Mouse (Mus musculus) hindbrain, postnatal 0 days (tissue): ENCODE results near the gene Clvs2. TPM values are rescaled to one million over a fixed set of nuclear protein-coding genes. Genes with fewer than 3 reads are reported as not detected.

Experiments used
- ATAC-seq: fragments of 200-750 bp; cut with Nextera tagmentation; 2 replicates; pipeline ENCODE4 v1.8.0; 2017; ENCODE audit warnings: mild to moderate bottlenecking, moderate TSS enrichment, moderate library complexity
- DNase-seq: peaks from one replicate; pipeline ENCODE4 v3.0.0-alpha.2; 2015; ENCODE audit warnings: low spot score
- H3K27ac ChIP-seq: fragments of 300-500 bp; sonication (generic); 2 replicates; pipeline ENCODE4 v1.5.1; 2014; ENCODE audit warnings: mild to moderate bottlenecking
- H3K27me3 ChIP-seq: fragments of 300-500 bp; sonication (generic); 2 replicates; pipeline ENCODE4 v1.6.1; 2014; ENCODE audit warnings: low read length, mixed read lengths; ENCODE audit not compliant: insufficient read depth
- H3K36me3 ChIP-seq: fragments of 300-500 bp; sonication (generic); 2 replicates; pipeline ENCODE4 v1.6.1; 2014; ENCODE audit warnings: low read length, mixed read lengths; ENCODE audit not compliant: insufficient read depth
- H3K4me1 ChIP-seq: fragments of 300-500 bp; sonication (generic); 2 replicates; pipeline ENCODE4 v1.6.1; 2014; ENCODE audit warnings: antibody characterized with exemption, low read length, mixed read lengths; ENCODE audit not compliant: insufficient read depth
- H3K4me2 ChIP-seq: fragments of 300-500 bp; sonication (generic); 2 replicates; pipeline ENCODE4 v1.6.1; 2014; ENCODE audit warnings: low read depth, mild to moderate bottlenecking, low read length, moderate library complexity, mixed read lengths
- H3K4me3 ChIP-seq: fragments of 300-500 bp; sonication (generic); 2 replicates; pipeline ENCODE4 v1.5.1; 2014; ENCODE audit warnings: low read length
- H3K9ac ChIP-seq: fragments of 300-500 bp; sonication (generic); replicated peaks from 2 replicates; pipeline ENCODE4 v1.6.1; 2014; ENCODE audit warnings: mild to moderate bottlenecking, low read length, moderate library complexity, mixed read lengths
- H3K9me3 ChIP-seq: fragments of 300-500 bp; sonication (generic); 2 replicates; pipeline ENCODE4 v1.6.1; 2016; ENCODE audit warnings: low read length, mixed read lengths
- CTCF ChIP-seq: IDR thresholded peaks from 2 replicates; pipeline ENCODE4 v1.5.1; 2016; ENCODE audit warnings: antibody characterized with exemption, control low read depth, low read depth
- WGBS: fragments of 180-500 bp; shearing (Covaris S2); extraction: QIAGEN DNeasy Blood & Tissue Kit; methylation state at CpG from one replicate; pipeline ENCODE4 v1.1.7; 2014; 5-methylcytosine and 5-hydroxymethylcytosine counted together
- polyA plus RNA-seq: library from polyadenylated mRNA; unstranded; fragments of >200 nt; fragmentation: Nextera tagmentation; extraction: Ambion mirVana; gene quantifications from 2 replicates; pipeline ENCODE4 v1.2.1, GENCODE M21; 2015
- total RNA-seq: library from RNA; depleted of rRNA; stranded (reverse); fragments of >200 nt; gene quantifications from 2 replicates; pipeline ENCODE4 v1.2.3, GENCODE M21; 2014; rRNA removed

Gene Clvs2
- total and polyA plus RNA-seq, 2 experiments from 2014 or later: 10.2 to 19.1 TPM

GRCm38 (mm10) chr10:33588800-33589199 is 35.8 kb downstream of the Clvs2 start:
- no peak for DNase-seq
- no peak overlapping the region for H3K4me3 ChIP-seq
- H3K27me3 ChIP-seq: no peaks in the 10 kb centered on the region
- no peak overlapping the region for H3K27ac ChIP-seq
- ATAC-seq: no peak
- 70% methylated on average over 2 of the region's 2 CpGs for WGBS
- H3K9ac ChIP-seq: no peak overlapping the region
- TF ChIP-seq CTCF: no peak
- H3K9me3 ChIP-seq: no peaks in the 10 kb centered on the region
- no peaks in the 10 kb centered on the region for H3K4me1 ChIP-seq
- no peaks in the 10 kb centered on the region for H3K36me3 ChIP-seq
- no peak overlapping the region for H3K4me2 ChIP-seq

GRCm38 (mm10) chr10:33587118-33587517 is 37.5 kb downstream of the Clvs2 start:
- no peak overlapping the region for H3K4me3 ChIP-seq
- no peaks in the 10 kb centered on the region for H3K4me1 ChIP-seq
- DNase-seq: no peak
- H3K9ac ChIP-seq: no peak overlapping the region
- no peaks in the 10 kb centered on the region for H3K9me3 ChIP-seq
- no peak for ATAC-seq
- no peak overlapping the region for H3K4me2 ChIP-seq
- no peak for TF ChIP-seq CTCF
- H3K36me3 ChIP-seq: no peaks in the 10 kb centered on the region
- H3K27ac ChIP-seq: no peak overlapping the region
- no peaks in the 10 kb centered on the region for H3K27me3 ChIP-seq
- WGBS: 74% methylated on average over 2 of the region's 2 CpGs

- H3K4me3 ChIP-seq: no peak overlapping the region
- no peak overlapping the region for H3K27ac ChIP-seq
- peak; percentile 3 for DNase-seq
- H3K9ac ChIP-seq: no peak overlapping the region
- H3K4me1 ChIP-seq: no peaks in the 10 kb centered on the region
- 67% methylated on average over 3 of the region's 3 CpGs for WGBS
- H3K4me2 ChIP-seq: no peak overlapping the region
- no peaks in the 10 kb centered on the region for H3K36me3 ChIP-seq
- no peaks in the 10 kb centered on the region for H3K9me3 ChIP-seq
- no peaks in the 10 kb centered on the region for H3K27me3 ChIP-seq
- no peak for ATAC-seq
- TF ChIP-seq CTCF: no peak
Observed at GRCm38 (mm10) chr10:33558081-33558480, 66.5 kb downstream of the Clvs2 start.

GRCm38 (mm10) chr10:33540331-33540730 is 84.2 kb downstream of the Clvs2 start:
- Histone ChIP-seq H3K9me3 (no peaks in the 10 kb centered on the region), H3K27ac (no peak overlapping the region), H3K27me3 (no peaks in the 10 kb centered on the region), H3K4me3 (no peak overlapping the region), H3K9ac (no peak overlapping the region), H3K36me3 (no peaks in the 10 kb centered on the region), H3K4me2 (no peak overlapping the region), H3K4me1 (no peaks in the 10 kb centered on the region)
- ATAC-seq: no peak
- DNase-seq: no peak
- no peak for TF ChIP-seq CTCF
- 85% methylated on average over 4 of the region's 4 CpGs for WGBS

Other genes starting within 250 kb of the Clvs2 start
- not detected in 2 replicates for gene Sult3a2, start 161.9 kb upstream of the Clvs2 start, total RNA-seq
- gene Sult3a2, start 161.9 kb upstream of the Clvs2 start, polyA plus RNA-seq: not detected in 2 replicates
- not detected in 2 replicates for gene Sult3a1, start 233.0 kb upstream of the Clvs2 start, total RNA-seq
- 0.14 TPM in 1 of 2 replicates, not detected in the other for gene Sult3a1, start 233.0 kb upstream of the Clvs2 start, polyA plus RNA-seq